Mouse (Mus musculus): ENCODE measurements at regions not wholly inside any gene's neighbourhood (a gene's known extent, or its start where the extent isn't known, plus 50 kb on each side); places are given as distances from the start of the nearest gene placed in this dataset.

- Histone ChIP-seq H3K36me3 (ENCODE audit: control insufficient read depth in 1 of 2, insufficient read depth in 2 of 2, low read length in 2 of 2) (no peaks in the 10 kb centered on the region), H3K79me2 (ENCODE audit: control insufficient read depth, insufficient read depth, low read length, poor library complexity) (no peaks in the 10 kb centered on the region), H3K9me3 (replicated peaks; ENCODE audit: insufficient read depth, low read length) (no peaks in the 10 kb centered on the region), H3K27ac (ENCODE audit: control insufficient read depth, low read depth, low read length) (no peak overlapping the region), H3K27me3 (ENCODE audit: control insufficient read depth in 1 of 2, insufficient read depth in 2 of 2, low read length in 2 of 2) (no peaks in the 10 kb centered on the region), H3K9ac (ENCODE audit: control insufficient read depth, low read depth, low read length, poor library complexity, severe bottlenecking) (no peak overlapping the region), H3K4me3 (ENCODE audit: control insufficient read depth in 1 of 2, insufficient read depth in 1 of 2, low read depth in 2 of 2, low read length in 2 of 2) (no peak overlapping the region), H3K4me1 (ENCODE audit: control insufficient read depth in 1 of 2, insufficient read depth in 2 of 2, low read length in 2 of 2) (no peaks in the 10 kb centered on the region)
- DNase-seq (ENCODE audit: low read depth, low spot score) = no peak
- no peak for TF ChIP-seq CTCF (IDR thresholded peaks at IDR 0.05 in 2 of 3, conservative IDR thresholded peaks at IDR 0.05 in 1 of 3; ENCODE audit: control insufficient read depth in 1 of 3, insufficient read depth in 1 of 3, low read depth in 2 of 3, low read length in 3 of 3, poor library complexity in 1 of 3, severe bottlenecking in 1 of 3)
- no peak for TF ChIP-seq BHLHE40 (IDR thresholded peaks at IDR 0.05; ENCODE audit: borderline replicate concordance, low read depth, low read length)
- no peak for TF ChIP-seq CHD2 (IDR thresholded peaks at IDR 0.05; ENCODE audit: low read length)
- TF ChIP-seq CHD1 (IDR thresholded peaks at IDR 0.05; ENCODE audit: low read depth, low read length) = no peak
- TF ChIP-seq UBTF (IDR thresholded peaks at IDR 0.05; ENCODE audit: borderline replicate concordance, insufficient read depth, low read depth, low read length) = no peak
- no peak for TF ChIP-seq GABPA (IDR thresholded peaks at IDR 0.05; ENCODE audit: low read depth, low read length)
- TF ChIP-seq USF1 (IDR thresholded peaks at IDR 0.05; ENCODE audit: low read depth, low read length) = no peak
- TF ChIP-seq MEF2A (IDR thresholded peaks at IDR 0.05; ENCODE audit: extremely low read depth, insufficient replicate concordance, low read depth, low read length, poor library complexity, severe bottlenecking) = no peak
- no peak for TF ChIP-seq MYB (IDR thresholded peaks at IDR 0.05; ENCODE audit: low read depth, low read length)
- no peak for TF ChIP-seq KAT2A (conservative IDR thresholded peaks at IDR 0.05; ENCODE audit: low read depth, low read length)
- TF ChIP-seq SMC3 (IDR thresholded peaks at IDR 0.05; ENCODE audit: low read depth, low read length) = no peak
- TF ChIP-seq USF2 (IDR thresholded peaks at IDR 0.05; ENCODE audit: borderline replicate concordance in 1 of 2, insufficient read depth in 1 of 2, low read depth in 1 of 2, low read length in 2 of 2) = no peak
- no peak for TF ChIP-seq ZKSCAN1 (IDR thresholded peaks at IDR 0.05; ENCODE audit: low read depth, low read length)
- no peak for TF ChIP-seq MYC (IDR thresholded peaks at IDR 0.05; ENCODE audit: low read depth, low read length)
- TF ChIP-seq ZC3H11A (IDR thresholded peaks at IDR 0.05; ENCODE audit: low read depth, low read length) = no peak
- TF ChIP-seq POLR2A (IDR thresholded peaks at IDR 0.05; ENCODE audit: control insufficient read depth in 1 of 2, insufficient read depth in 1 of 2, low read depth in 1 of 2, low read length in 2 of 2, poor library complexity in 1 of 2) = no peak
Observed at GRCm38 (mm10) chr11:64743753-64744152, 235.1 kb upstream of the Elac2 start.

GRCm38 (mm10) chr11:64746146-64746545 is 232.7 kb upstream of the Elac2 start:
- no peaks in the 10 kb centered on the region for H3K4me1 ChIP-seq (ENCODE audit: control insufficient read depth in 1 of 2, insufficient read depth in 2 of 2, low read length in 2 of 2)
- no peaks in the 10 kb centered on the region; a peak in 1 of 4 replicates for H3K27me3 ChIP-seq (ENCODE audit: control insufficient read depth in 1 of 2, insufficient read depth in 2 of 2, low read length in 2 of 2)
- no peaks in the 10 kb centered on the region for H3K36me3 ChIP-seq (ENCODE audit: control insufficient read depth in 1 of 2, insufficient read depth in 2 of 2, low read length in 2 of 2)
- TF ChIP-seq ZKSCAN1 (IDR thresholded peaks at IDR 0.05; ENCODE audit: low read depth, low read length) = no peak
- no peak for TF ChIP-seq UBTF (IDR thresholded peaks at IDR 0.05; ENCODE audit: borderline replicate concordance, insufficient read depth, low read depth, low read length)
- no peak for TF ChIP-seq USF2 (IDR thresholded peaks at IDR 0.05; ENCODE audit: borderline replicate concordance in 1 of 2, insufficient read depth in 1 of 2, low read depth in 1 of 2, low read length in 2 of 2)
- no peak for TF ChIP-seq E2F4 (IDR thresholded peaks at IDR 0.05; ENCODE audit: borderline replicate concordance, low read depth, low read length)
- no peak for TF ChIP-seq CTCF (IDR thresholded peaks at IDR 0.05 in 2 of 3, conservative IDR thresholded peaks at IDR 0.05 in 1 of 3; ENCODE audit: control insufficient read depth in 1 of 3, insufficient read depth in 1 of 3, low read depth in 2 of 3, low read length in 3 of 3, poor library complexity in 1 of 3, severe bottlenecking in 1 of 3)
- no peak for TF ChIP-seq MXI1 (IDR thresholded peaks at IDR 0.05; ENCODE audit: low read depth, low read length)
- no peak for TF ChIP-seq JUND (IDR thresholded peaks at IDR 0.05; ENCODE audit: low read depth, low read length)
- no peak for TF ChIP-seq RAD21 (IDR thresholded peaks at IDR 0.05; ENCODE audit: low read depth, low read length)
- no peak for TF ChIP-seq TBP (IDR thresholded peaks at IDR 0.05; ENCODE audit: low read depth, low read length)
- no peak for TF ChIP-seq BHLHE40 (IDR thresholded peaks at IDR 0.05; ENCODE audit: borderline replicate concordance, low read depth, low read length)
- TF ChIP-seq SMC3 (IDR thresholded peaks at IDR 0.05; ENCODE audit: low read depth, low read length) = no peak
- TF ChIP-seq RCOR1 (IDR thresholded peaks at IDR 0.05; ENCODE audit: low read depth, low read length) = no peak
- no peak for TF ChIP-seq NRF1 (IDR thresholded peaks at IDR 0.05; ENCODE audit: insufficient read depth, low read depth, low read length, poor library complexity, severe bottlenecking)
- TF ChIP-seq MYC (IDR thresholded peaks at IDR 0.05; ENCODE audit: low read depth, low read length) = no peak
- no peak for TF ChIP-seq POLR2AphosphoS5 (IDR thresholded peaks at IDR 0.05; ENCODE audit: borderline replicate concordance, low read depth, low read length)
- no peak for TF ChIP-seq EP300 (IDR thresholded peaks at IDR 0.05; ENCODE audit: low read depth in 1 of 2, low read length in 2 of 2)
- no peak overlapping the region for H3K9ac ChIP-seq (ENCODE audit: control insufficient read depth, low read depth, low read length, poor library complexity, severe bottlenecking)
- H3K4me3 ChIP-seq (ENCODE audit: control insufficient read depth in 1 of 2, insufficient read depth in 1 of 2, low read depth in 2 of 2, low read length in 2 of 2) = no peak overlapping the region
- no peaks in the 10 kb centered on the region for H3K79me2 ChIP-seq (ENCODE audit: control insufficient read depth, insufficient read depth, low read length, poor library complexity)
- H3K9me3 ChIP-seq (replicated peaks; ENCODE audit: insufficient read depth, low read length) = no peaks in the 10 kb centered on the region
- no peak overlapping the region for H3K27ac ChIP-seq (ENCODE audit: control insufficient read depth, low read depth, low read length)
- no peak for DNase-seq (ENCODE audit: low read depth, low spot score)

Measured in MEL (cell line).